Mouse (Mus musculus) liver, adult 2 months (tissue): ENCODE measurements at regions not wholly inside any gene's neighbourhood (a gene's known extent, or its start where the extent isn't known, plus 50 kb on each side); places are given as distances from the start of the nearest gene placed in this dataset.

ENCODE experiments used
- CTCF ChIP-seq: fragments of 200-500 bp; IDR thresholded peaks from 2 replicates; pipeline ENCODE4 v1.5.1; 2011; ENCODE audit warnings: low read depth, low read length, control low read depth
- POLR2A ChIP-seq: fragments of 200-500 bp; IDR thresholded peaks from 2 replicates; pipeline ENCODE4 v1.6.1; 2011; ENCODE audit warnings: low read length, control low read depth; ENCODE audit not compliant: insufficient read depth; ENCODE audit errors: extremely low read depth

GRCm38 (mm10) chr7:71708209-71708608 is 356.9 kb upstream of the Gm10295 start:
- no peak for TF ChIP-seq CTCF
- no peak for TF ChIP-seq POLR2A
